Mouse (Mus musculus) fibroblast of lung, adult 2 months (primary cell): Measurements from ENCODE around the gene Rufy1.
"Not testable (repeated sequence)": the region's sequence is repeated elsewhere in the genome, so short reads cannot be mapped to it uniquely, and the experiment has no call there.

Source experiments
- DNase-seq: peaks from one replicate; pipeline ENCODE4 v3.0.0-alpha.2; 2011; ENCODE audit warnings: low read depth

The Rufy1 gene

GRCm38 (mm10) chr11:50430277-50431133, at the start of gene Rufy1:
TSS of gene Rufy1 (minus strand) at chr11:50431125.
- DNase-seq = no peak

- DNase-seq = no peak
These were observed 47.1 kb upstream of the Rufy1 start for GRCm38 (mm10) chr11:50478072-50478471.

GRCm38 (mm10) chr11:50477486-50478070, 46.7 kb upstream of the Rufy1 start:
- no peak for DNase-seq

GRCm38 (mm10) chr11:50476971-50477370, 46.0 kb upstream of the Rufy1 start:
- no peak for DNase-seq

GRCm38 (mm10) chr11:50473933-50474332, 43.0 kb upstream of the Rufy1 start:
- no peak for DNase-seq

- no peak for DNase-seq
These were observed 41.4 kb upstream of the Rufy1 start for GRCm38 (mm10) chr11:50472161-50472939.

GRCm38 (mm10) chr11:50461481-50461880, 30.6 kb upstream of the Rufy1 start:
- DNase-seq = no peak

- no peak for DNase-seq
These were observed 28.3 kb upstream of the Rufy1 start for GRCm38 (mm10) chr11:50459250-50459649.

GRCm38 (mm10) chr11:50457111-50457911, 26.4 kb upstream of the Rufy1 start:
- DNase-seq = no peak

GRCm38 (mm10) chr11:50456455-50456854, 25.5 kb upstream of the Rufy1 start:
- no peak for DNase-seq

- no peak for DNase-seq
These were observed 24.0 kb upstream of the Rufy1 start for GRCm38 (mm10) chr11:50454934-50455333.

GRCm38 (mm10) chr11:50450236-50450635, 19.3 kb upstream of the Rufy1 start:
- DNase-seq = no peak

GRCm38 (mm10) chr11:50448163-50448562, 17.2 kb upstream of the Rufy1 start:
- DNase-seq = not testable (repeated sequence)

GRCm38 (mm10) chr11:50443259-50444065, 12.5 kb upstream of the Rufy1 start:
- DNase-seq = no peak

- DNase-seq = peak; percentile 95
These were observed 10.7 kb upstream of the Rufy1 start for GRCm38 (mm10) chr11:50441637-50442036.

GRCm38 (mm10) chr11:50440691-50441090, 9.8 kb upstream of the Rufy1 start:
- no peak for DNase-seq

GRCm38 (mm10) chr11:50439857-50440256, 8.9 kb upstream of the Rufy1 start:
- peak; percentile 82 for DNase-seq

GRCm38 (mm10) chr11:50432896-50433295, 2.0 kb upstream of the Rufy1 start:
- no peak for DNase-seq

GRCm38 (mm10) chr11:50432069-50432440, 1.1 kb upstream of the Rufy1 start:
- DNase-seq = peak; percentile 79

GRCm38 (mm10) chr11:50431134-50432068, 476 bp upstream of the Rufy1 start:
- no peak for DNase-seq
